Mouse (Mus musculus): ENCODE results near the gene Trak2.
"Not testable (repeated sequence)": the region's sequence is repeated elsewhere in the genome, so short reads cannot be mapped to it uniquely, and the experiment has no call there.

The Trak2 gene

GRCm38 (mm10) chr1:58885646-58886045 is 87.6 kb downstream of the Trak2 start:
- no peak for DNase-seq

GRCm38 (mm10) chr1:58883279-58883678 is 90.0 kb downstream of the Trak2 start:
- not testable (repeated sequence) for DNase-seq

- DNase-seq = not testable (repeated sequence)
These were observed 93.9 kb downstream of the Trak2 start for GRCm38 (mm10) chr1:58879291-58879690.

- not testable (repeated sequence) for DNase-seq
These were observed 96.7 kb downstream of the Trak2 start for GRCm38 (mm10) chr1:58876500-58876899.

GRCm38 (mm10) chr1:58860586-58860985 is 112.6 kb downstream of the Trak2 start:
- DNase-seq = not testable (repeated sequence)

- DNase-seq = peak; percentile 14
These were observed 113.4 kb downstream of the Trak2 start for GRCm38 (mm10) chr1:58859738-58860365.

GRCm38 (mm10) chr1:58859131-58859530 is 114.1 kb downstream of the Trak2 start:
- not testable (repeated sequence) for DNase-seq

- DNase-seq = not testable (repeated sequence)
These were observed 116.4 kb downstream of the Trak2 start for GRCm38 (mm10) chr1:58856811-58857210.

All from kidney, adult 11 months (tissue).